In the genomic region with DNA sequence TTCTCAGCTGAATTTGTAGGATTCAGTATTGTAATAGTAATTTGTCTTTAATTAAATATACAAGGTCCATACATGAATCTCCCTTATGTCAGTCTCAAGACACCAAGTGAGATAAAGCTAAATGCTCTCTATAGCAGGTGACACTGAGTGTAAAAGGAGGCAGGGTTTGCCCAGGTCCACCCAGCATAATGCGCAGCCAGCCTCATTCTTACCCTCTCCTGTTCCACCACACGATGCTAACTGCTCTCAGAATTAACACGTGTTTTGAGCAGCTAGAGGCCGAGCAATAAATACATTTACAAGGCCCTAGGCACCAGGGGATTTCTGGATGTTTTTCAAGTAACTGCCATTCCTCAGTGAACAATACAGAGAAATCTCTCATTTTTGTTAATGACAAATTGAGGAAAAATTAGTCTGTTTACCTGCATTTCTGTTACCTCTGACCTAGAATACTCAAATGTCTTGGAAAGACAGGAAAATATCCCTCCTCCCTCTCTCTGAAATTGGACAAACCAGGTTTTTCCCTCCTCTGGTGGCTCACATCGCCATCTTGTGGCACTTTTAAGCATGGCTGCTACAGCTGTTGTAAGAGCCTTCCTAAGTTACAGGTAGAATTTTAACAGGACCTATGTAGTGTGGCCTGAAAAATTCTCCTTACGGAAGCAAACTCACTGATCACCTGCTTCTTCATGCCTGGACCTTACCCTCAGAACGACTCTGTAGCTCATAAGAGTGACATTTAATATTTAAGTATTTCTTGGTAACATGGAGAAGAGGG, we compare ENCODE assay signal across 9 mouse cellular contexts. TPM values are rescaled to one million over a fixed set of nuclear protein-coding genes. Genes with fewer than 3 reads are reported as not detected.
DNase-seq lines count a peak whose midpoint lies in the region; ATAC-seq and TF ChIP-seq lines count a peak whose summit lies in the region.
"Had no signal": no experiment of that assay in that cellular context is flagged by ENCODE, and none has a peak within 500 bp of the region (broad histone marks: within the 10 kb centered on the region; RNA-seq: fewer than 3 reads in every experiment).

No protein-coding gene starts in this region.

- no peaks in the 10 kb centered on the region for H3K9me3 ChIP-seq in heart, postnatal 0 days (replicated peaks; ENCODE audit: control insufficient read depth, low read length)
- H3K9me3 ChIP-seq: heart, embryonic 15.5 days had no signal

- no peak overlapping the region for H3K9ac ChIP-seq in heart, postnatal 0 days (replicated peaks; ENCODE audit: low read depth, low read length)
- H3K9ac ChIP-seq: heart, embryonic 15.5 days had no signal

- no peak for TF ChIP-seq EP300 in heart, postnatal 0 days (IDR thresholded peaks at IDR 0.05; ENCODE audit: low read depth)

- no peak overlapping the region for H3K4me2 ChIP-seq in heart, postnatal 0 days (ENCODE audit: low read depth, low read length)
- H3K4me2 ChIP-seq: heart, embryonic 15.5 days had no signal

- peaks cover 2% of the 10 kb centered on the region; the same call in 1 of the 2 replicates for H3K4me1 ChIP-seq in cortical plate, adult 2 months (ENCODE audit: control insufficient read depth, insufficient read depth, low read length)
- H3K4me1 ChIP-seq in heart, postnatal 0 days (ENCODE audit: control insufficient read depth, insufficient read depth): no peaks in the 10 kb centered on the region
- H3K4me1 ChIP-seq: heart, embryonic 15.5 days had no signal

- POLR2A ChIA-PET in Patski (lab: Charles Lee): interaction anchor here (0.7 to 1.6 kb wide), 3 partner anchors 22 to 203 kb away, joined by 3 to 6 read pairs (median 3); no protein-coding TSS in a partner anchor

- in situ Hi-C loops in Patski (cut with MboI; ENCODE audit: low pct_unique_long_range_greater_than_20kb): loop anchor here (5.0 kb wide), 1 partner anchor 335 kb away; no protein-coding TSS in a partner anchor

- H3K4me3 ChIP-seq in cortical plate, adult 2 months (ENCODE audit: insufficient read depth, low read length): no peak overlapping the region
- H3K4me3 ChIP-seq in heart, postnatal 0 days (ENCODE audit: low read depth, low read length): no peak overlapping the region
- H3K4me3 ChIP-seq: heart, embryonic 15.5 days had no signal

- H3K36me3 ChIP-seq in heart, postnatal 0 days (replicated peaks; ENCODE audit: control insufficient read depth, insufficient read depth, low read length): no peaks in the 10 kb centered on the region
- H3K36me3 ChIP-seq: heart, embryonic 15.5 days had no signal

- ATAC-seq in Patski: peak; percentile 48
- no peak for ATAC-seq in heart, postnatal 0 days (ENCODE audit: insufficient read depth, low read depth)

- 37% methylated on average over 7 of the region's 7 CpGs for WGBS in heart, postnatal 0 days

- no peaks in the 10 kb centered on the region for H3K27me3 ChIP-seq in Patski
- H3K27me3 ChIP-seq in heart, postnatal 0 days (ENCODE audit: control insufficient read depth, insufficient read depth, low read length): no peaks in the 10 kb centered on the region
- H3K27me3 ChIP-seq: heart, embryonic 15.5 days had no signal

- TF ChIP-seq POLR2A in cortical plate, adult 2 months (IDR thresholded peaks at IDR 0.05; ENCODE audit: extremely low read depth, insufficient read depth, low read length): no peak

- peak; percentile 98 for TF ChIP-seq CTCF in Patski (IDR thresholded peaks at IDR 0.05)
- peak; percentile 76 for TF ChIP-seq CTCF in cortical plate, adult 2 months (IDR thresholded peaks at IDR 0.05; ENCODE audit: extremely low read depth, insufficient read depth, low read length)
- TF ChIP-seq CTCF in heart, postnatal 0 days (IDR thresholded peaks at IDR 0.05; ENCODE audit: low read depth): peak; percentile 78

- H3K27ac ChIP-seq in cortical plate, adult 2 months (ENCODE audit: insufficient read depth, low read length): no peak overlapping the region
- no peak overlapping the region for H3K27ac ChIP-seq in heart, postnatal 0 days (ENCODE audit: low read depth)
- H3K27ac ChIP-seq: heart, embryonic 15.5 days had no signal

- CTCF ChIA-PET in Patski (lab: Charles Lee): interaction anchor here (0.6 to 16.3 kb wide), 38 partner anchors 7 to 340 kb away, joined by 3 to 215 read pairs (median 5); partner anchors contain the start of genes Ccdc169 and Sohlh2

- peak; percentile 26 to 42 for DNase-seq in adrenal gland, adult 18-20 months (ENCODE audit: low spot score in 2 of 2)
- no peak for DNase-seq in adrenal gland, postnatal 4 days (ENCODE audit: low spot score in 2 of 2)
- DNase-seq in Patski (ENCODE audit: low read depth, low spot score): peak; percentile 24
- DNase-seq in heart, postnatal 0 days (ENCODE audit: low spot score): peak; percentile 37
- peak; percentile 43 for DNase-seq in layer of hippocampus, adult 9-10 months (ENCODE audit: low spot score)
- peak; percentile 68 for DNase-seq in lung, postnatal 36 days
- peak; percentile 13 for DNase-seq in skeletal muscle tissue, adult 2 months (ENCODE audit: low read depth, low spot score)

RNA-seq across cellular contexts. Expression of gene Ccdc169, which starts 14.7 kb away (rescaled TPM):
- total RNA-seq in adrenal gland, adult 18-20 months (2021): not detected
- total RNA-seq in adrenal gland, postnatal 4 days (2021): under 1 TPM; 0.17 to 0.34 TPM
- 0.10 TPM for polyA plus RNA-seq in Patski (2021)
- polyA plus RNA-seq in cortical plate, adult 2 months (2012; rRNA removed): 0.19 and 0.21 TPM in 2 replicates
- total RNA-seq in heart, postnatal 0 days (2014; rRNA removed; ENCODE audit: low replicate concordance): not detected in 2 replicates
- polyA plus RNA-seq in heart, postnatal 0 days (2015; fragmentation: Nextera tagmentation; extraction: Ambion mirVana): not detected in 2 replicates
- polyA plus RNA-seq: heart, embryonic 15.5 days had no signal

RNA-seq across cellular contexts. Expression of gene Sohlh2, which starts 30.0 kb away (rescaled TPM):
- not detected for total RNA-seq in adrenal gland, adult 18-20 months (2021)
- under 1 TPM in 1 of 2 experiments, not detected in 1; 0.11 TPM for total RNA-seq in adrenal gland, postnatal 4 days (2021)
- polyA plus RNA-seq in Patski (2021): not detected
- not detected in 2 replicates for polyA plus RNA-seq in cortical plate, adult 2 months (2012; rRNA removed)
- total RNA-seq in heart, postnatal 0 days (2014; rRNA removed; ENCODE audit: low replicate concordance): not detected in 2 replicates
- polyA plus RNA-seq in heart, postnatal 0 days (2015; fragmentation: Nextera tagmentation; extraction: Ambion mirVana): not detected in 2 replicates

RNA-seq across cellular contexts. Expression of gene Spg20, which starts 39.9 kb away (rescaled TPM):
- 10 to 100 TPM; 38.7 to 59.3 TPM for total RNA-seq in adrenal gland, adult 18-20 months (2021)
- total RNA-seq in adrenal gland, postnatal 4 days (2021): 10 to 100 TPM; 55.2 to 55.3 TPM
- 69.2 TPM for polyA plus RNA-seq in Patski (2021)
- polyA plus RNA-seq in cortical plate, adult 2 months (2012; rRNA removed): 19.5 and 20.2 TPM in 2 replicates
- 20.7 and 22.0 TPM in 2 replicates for total RNA-seq in heart, postnatal 0 days (2014; rRNA removed; ENCODE audit: low replicate concordance)
- polyA plus RNA-seq in heart, postnatal 0 days (2015; fragmentation: Nextera tagmentation; extraction: Ambion mirVana): 17.7 and 20.6 TPM in 2 replicates

Comparison
In these comparisons a context has a peak if more than half of its experiments do, and no peak if none do; other contexts are left out.
1. DNase-seq: peak in adrenal gland, adult 18-20 months (2 of 2), Patski (single experiment), heart, postnatal 0 days (single experiment), layer of hippocampus, adult 9-10 months (single experiment), lung, postnatal 36 days (single experiment) and skeletal muscle tissue, adult 2 months (single experiment); none in adrenal gland, postnatal 4 days (0 of 2).
2. Peak in every context shown above with its lines, with median percentiles within 50 percentile points of each other: CTCF ChIP-seq.